Mouse (Mus musculus) heart, embryonic 15.5 days (tissue): ENCODE measurements around the gene Prtn3. TPM values are rescaled to one million over a fixed set of nuclear protein-coding genes. Genes with fewer than 3 reads are reported as not detected.

Experiments
- ATAC-seq: fragments of 200-750 bp; cut with Nextera tagmentation; replicated peaks from 2 replicates; pipeline ENCODE4 v1.8.0; 2017; ENCODE audit warnings: low read depth, moderate TSS enrichment; ENCODE audit not compliant: insufficient number of reproducible peaks, insufficient read depth, low FRiP score
- H3K27ac ChIP-seq: fragments of 300-500 bp; sonication (generic); 2 replicates; pipeline ENCODE4 v1.5.1; 2015; ENCODE audit warnings: mild to moderate bottlenecking, inconsistent platforms
- H3K27me3 ChIP-seq: fragments of 300-500 bp; sonication (generic); 2 replicates; pipeline ENCODE4 v1.6.1; 2015; ENCODE audit warnings: inconsistent platforms
- H3K36me3 ChIP-seq: fragments of 300-500 bp; sonication (generic); 2 replicates; pipeline ENCODE4 v1.6.1; 2015; ENCODE audit warnings: mild to moderate bottlenecking, inconsistent platforms
- H3K4me1 ChIP-seq: fragments of 300-500 bp; sonication (generic); replicated peaks from 2 replicates; pipeline ENCODE4 v1.6.1; 2015; ENCODE audit warnings: inconsistent platforms
- H3K4me2 ChIP-seq: fragments of 300-500 bp; sonication (generic); 2 replicates; pipeline ENCODE4 v1.6.1; 2015; ENCODE audit warnings: inconsistent platforms, mild to moderate bottlenecking, moderate library complexity
- H3K4me3 ChIP-seq: fragments of 300-500 bp; sonication (generic); 2 replicates; pipeline ENCODE4 v1.5.1; 2015; ENCODE audit warnings: mild to moderate bottlenecking, inconsistent platforms
- H3K9ac ChIP-seq: fragments of 300-500 bp; sonication (generic); 2 replicates; pipeline ENCODE4 v1.6.1; 2015; ENCODE audit warnings: mild to moderate bottlenecking, inconsistent platforms
- H3K9me3 ChIP-seq: fragments of 300-500 bp; sonication (generic); replicated peaks from 2 replicates; pipeline ENCODE4 v1.6.1; 2016; ENCODE audit warnings: inconsistent platforms
- WGBS: fragments of 180-500 bp; shearing (Covaris S2); methylation state at CpG from one replicate; pipeline ENCODE4 v1.1.7; 2015; ENCODE audit warnings: mixed read lengths; 5-methylcytosine and 5-hydroxymethylcytosine counted together
- polyA plus RNA-seq: library from polyadenylated mRNA; unstranded; fragments of >200 nt; fragmentation: Nextera tagmentation; extraction: Ambion mirVana; gene quantifications from 2 replicates; pipeline ENCODE4 v1.2.1, GENCODE M21; 2015

Gene Prtn3
- polyA plus RNA-seq, 1 experiment from 2014 or later = 1.1 TPM

GRCm38 (mm10) chr10:79924998-79925784, 50.9 kb downstream of the Prtn3 start:
- Histone ChIP-seq H3K4me3 (peak overlapping the region; percentile 83), H3K4me2 (peak overlapping the region; percentile 80), H3K27ac (peak overlapping the region; percentile 95; the same call in 1 of the 2 replicates), H3K4me1 (peaks cover 52% of the 10 kb centered on the region), H3K27me3 (peaks cover 35% of the 10 kb centered on the region), H3K36me3 (no peaks in the 10 kb centered on the region), H3K9ac (peak overlapping the region; percentile 92; the same call in 1 of the 2 replicates), H3K9me3 (no peaks in the 10 kb centered on the region)
- no peak for ATAC-seq
- 11% methylated on average over 29 of the region's 29 CpGs for WGBS

DNA sequence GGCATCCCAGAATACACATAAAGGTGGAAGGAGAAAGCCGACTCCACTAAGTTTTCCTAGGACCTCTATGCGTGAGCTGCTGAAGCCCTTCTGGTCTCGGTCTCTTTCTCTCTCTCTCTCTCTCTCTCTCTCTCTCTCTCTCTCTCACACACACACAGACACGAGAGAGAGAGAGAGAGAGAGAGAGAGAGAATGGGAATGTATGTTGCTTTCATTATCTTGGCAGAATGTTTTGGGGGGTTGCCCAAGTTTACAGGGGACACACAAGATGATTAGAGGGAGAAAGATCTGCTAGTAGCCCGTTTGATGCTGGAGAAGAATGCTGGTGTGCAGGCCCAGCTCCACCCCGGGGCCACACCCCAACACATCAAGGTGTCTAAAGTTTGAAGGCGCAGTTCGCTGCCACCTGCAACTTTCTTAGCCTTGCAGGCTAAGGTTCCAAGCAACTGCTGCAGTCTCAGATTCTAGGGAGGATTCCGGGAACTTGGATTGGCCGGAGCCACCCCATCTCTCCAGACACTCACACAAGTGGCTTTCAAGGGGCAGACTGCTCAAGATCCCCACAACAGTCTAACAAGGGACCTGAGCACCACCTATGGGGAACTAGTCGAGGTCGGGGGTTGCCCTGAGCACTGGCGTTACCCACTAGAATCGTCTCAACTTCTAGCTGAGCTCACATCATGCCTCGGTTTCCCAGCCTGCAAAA, 51.7 kb downstream of the Prtn3 start:
- H3K27ac ChIP-seq = peak overlapping the region; percentile 95
- H3K36me3 ChIP-seq = peaks cover 3% of the 10 kb centered on the region; the same call in 1 of the 2 replicates
- H3K4me1 ChIP-seq = peaks cover 47% of the 10 kb centered on the region
- peak overlapping the region; percentile 80 for H3K4me2 ChIP-seq
- H3K9me3 ChIP-seq = no peaks in the 10 kb centered on the region
- no peak for ATAC-seq
- H3K27me3 ChIP-seq = peaks cover 28% of the 10 kb centered on the region
- 4% methylated on average over 14 of the region's 15 CpGs for WGBS
- peak overlapping the region; percentile 83 for H3K4me3 ChIP-seq
- peak overlapping the region; percentile 92 for H3K9ac ChIP-seq

- ATAC-seq = peak; percentile 61
- Histone ChIP-seq H3K4me2 (peak within 1 kb of the TSS; percentile 80), H3K4me3 (peak within 1 kb of the TSS; percentile 83), H3K27me3 (peaks cover 20% of the 10 kb centered on the region), H3K27ac (peak within 1 kb of the TSS; percentile 95), H3K36me3 (peaks cover 10% of the 10 kb centered on the region), H3K4me1 (peaks cover 43% of the 10 kb centered on the region), H3K9ac (peak within 1 kb of the TSS; percentile 92), H3K9me3 (no peaks in the 10 kb centered on the region)
- under 1% methylated on average over 63 of the region's 63 CpGs for WGBS
Observed at GRCm38 (mm10) chr10:79926491-79927323, 52.4 kb downstream of the Prtn3 start, which contains the start of gene Arid3a. Arid3a (plus strand) TSS chr10:79927043.

DNA sequence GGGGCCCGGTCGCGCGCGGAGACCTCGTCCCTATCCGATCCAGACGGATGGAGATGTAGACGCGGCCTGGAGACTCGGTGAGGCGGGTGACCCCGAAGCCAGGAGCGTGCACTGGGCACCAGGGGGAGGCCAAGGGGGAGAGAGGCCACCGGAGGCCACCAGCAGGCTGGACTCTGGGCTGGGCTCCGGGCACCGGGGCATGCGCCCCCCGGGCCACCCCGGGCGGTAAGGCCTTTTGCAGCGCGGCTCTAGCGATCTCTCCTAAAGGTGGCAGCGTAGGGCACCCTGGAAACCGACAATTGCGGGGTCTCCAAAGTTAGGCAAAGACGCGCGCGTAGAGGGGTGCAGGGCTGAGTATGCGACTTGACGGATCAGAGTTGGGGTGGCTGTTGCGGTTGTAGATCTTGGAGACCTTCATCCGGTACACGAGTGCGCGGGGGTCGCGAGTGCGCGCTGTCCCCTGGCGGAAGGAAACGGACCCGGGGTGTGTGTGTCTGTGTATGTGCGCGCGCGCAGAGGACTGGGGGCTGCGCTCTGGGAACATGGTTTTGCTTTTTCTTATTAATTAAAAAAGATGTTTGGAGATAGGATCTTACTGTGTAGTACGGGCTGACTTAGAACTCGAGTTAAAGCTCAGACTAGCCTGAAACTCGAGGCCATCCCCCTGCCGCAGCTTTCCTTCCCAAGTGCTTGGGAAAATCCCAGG, 53.2 kb downstream of the Prtn3 start:
- WGBS = under 1% methylated on average over 54 of the region's 54 CpGs
- Histone ChIP-seq H3K27ac (peak overlapping the region; percentile 95), H3K36me3 (peaks cover 12% of the 10 kb centered on the region), H3K4me1 (peaks cover 47% of the 10 kb centered on the region), H3K27me3 (peaks cover 12% of the 10 kb centered on the region), H3K4me3 (peak overlapping the region; percentile 83), H3K4me2 (peak overlapping the region; percentile 80), H3K9ac (peak overlapping the region; percentile 92), H3K9me3 (no peaks in the 10 kb centered on the region)
- peak; percentile 39; the same call in 1 of the 2 replicates for ATAC-seq

GRCm38 (mm10) chr10:79928030-79928694, 53.9 kb downstream of the Prtn3 start:
- ATAC-seq = no peak

DNA sequence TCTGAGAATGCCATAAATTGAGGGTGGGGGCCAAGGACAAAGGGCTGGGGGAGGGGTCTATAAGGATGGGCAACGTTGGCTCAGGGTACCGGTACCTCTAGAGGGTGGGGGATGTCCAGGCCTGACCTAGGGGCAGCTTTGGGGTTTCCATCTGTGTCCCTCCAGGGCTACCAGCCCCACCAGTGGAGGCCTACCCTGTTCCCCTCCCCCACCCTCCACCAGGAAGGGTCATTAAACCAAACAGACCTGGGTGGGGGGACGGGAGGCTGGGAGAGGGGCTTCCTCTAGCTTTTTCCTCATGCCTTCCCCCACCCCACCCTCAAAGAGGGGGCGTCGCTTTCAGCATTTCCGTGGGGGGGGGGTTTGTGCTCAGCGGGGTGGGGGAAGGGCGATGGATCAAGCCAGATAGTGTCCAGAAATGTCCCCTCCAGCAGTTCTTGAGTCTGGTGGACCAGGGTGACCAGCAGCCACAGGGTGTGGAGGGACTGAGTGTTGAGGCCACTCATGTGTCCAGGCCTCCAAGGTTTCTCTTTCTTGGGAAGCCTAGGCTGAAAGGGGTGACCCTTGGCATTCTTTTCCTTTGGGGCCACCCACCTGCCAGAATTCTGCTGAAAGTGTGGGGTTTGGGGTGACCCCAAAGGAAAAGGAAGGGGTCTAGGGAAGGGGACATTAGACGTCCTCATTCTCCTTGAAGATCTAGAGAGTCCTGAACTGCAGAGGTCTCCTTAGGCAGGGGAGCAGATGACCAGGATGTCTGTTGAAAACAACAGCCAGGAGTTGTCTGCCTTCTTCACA, 54.8 kb downstream of the Prtn3 start:
- H3K36me3 ChIP-seq = peaks cover 12% of the 10 kb centered on the region
- H3K9me3 ChIP-seq = no peaks in the 10 kb centered on the region
- WGBS = 26% methylated on average over 9 of the region's 9 CpGs
- peak overlapping the region; percentile 40 for H3K27ac ChIP-seq
- H3K27me3 ChIP-seq = no peaks in the 10 kb centered on the region
- 0 out of 2 replicates have a peak overlapping the region, but pooled peaks have one; percentile 10 for H3K9ac ChIP-seq
- peak overlapping the region; percentile 80 for H3K4me2 ChIP-seq
- no peak for ATAC-seq
- H3K4me1 ChIP-seq = peaks cover 63% of the 10 kb centered on the region
- H3K4me3 ChIP-seq = peak overlapping the region; percentile 83

More at GRCm38 (mm10) chr10:79928030-79928694, 53.9 kb downstream of the Prtn3 start:
- peaks cover 5% of the 10 kb centered on the region for H3K27me3 ChIP-seq
- peak overlapping the region; percentile 92 for H3K9ac ChIP-seq
- H3K27ac ChIP-seq = peak overlapping the region; percentile 95
- peaks cover 54% of the 10 kb centered on the region for H3K4me1 ChIP-seq
- no peaks in the 10 kb centered on the region for H3K9me3 ChIP-seq
- H3K36me3 ChIP-seq = peaks cover 12% of the 10 kb centered on the region
- H3K4me3 ChIP-seq = peak overlapping the region; percentile 83
- peak overlapping the region; percentile 80 for H3K4me2 ChIP-seq
- under 1% methylated on average over 29 of the region's 29 CpGs for WGBS

DNA sequence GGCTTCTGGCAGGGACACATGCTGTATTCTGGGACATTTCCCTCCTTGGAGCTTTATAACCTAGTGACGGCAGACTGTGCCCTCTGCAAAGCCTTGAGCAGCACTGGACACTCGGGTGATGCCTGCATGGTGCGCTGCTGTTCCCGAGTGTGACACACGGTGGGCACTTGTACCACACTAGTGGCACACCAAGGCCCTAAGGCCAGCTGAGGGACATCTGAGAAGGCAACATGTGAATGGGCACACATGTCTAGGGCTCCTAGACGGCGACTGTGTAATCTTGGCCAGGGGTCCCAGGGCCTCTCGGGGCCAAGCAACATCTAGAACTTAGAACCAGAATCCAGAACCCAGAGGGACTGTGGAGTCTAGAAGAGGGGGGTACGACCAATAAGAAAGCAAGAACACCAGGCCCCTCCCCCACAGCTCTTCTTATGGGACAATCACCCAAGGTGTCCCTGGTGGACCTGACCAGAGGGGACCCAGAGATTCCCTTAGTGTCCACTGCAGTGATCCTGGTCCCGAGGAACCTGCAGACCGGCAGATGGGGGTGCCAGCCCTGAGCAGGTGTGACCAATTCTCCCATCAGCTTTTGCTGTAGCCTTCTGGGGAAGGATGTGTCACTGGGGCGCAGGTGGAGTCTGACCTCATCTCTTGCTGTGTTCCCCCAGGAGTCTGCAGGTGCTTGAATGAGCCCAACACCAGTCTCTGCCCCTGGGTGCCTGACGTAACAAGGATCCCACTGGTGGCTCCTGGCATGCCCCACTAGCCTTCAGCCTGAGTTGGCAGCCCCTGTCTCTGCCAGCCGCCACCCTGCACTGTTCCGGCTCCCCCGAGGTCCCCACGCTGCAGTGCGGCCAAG, 55.9 kb downstream of the Prtn3 start:
- Histone ChIP-seq H3K9me3 (no peaks in the 10 kb centered on the region), H3K4me3 (no peak overlapping the region), H3K27ac (peak overlapping the region; percentile 12; the same call in 1 of the 2 replicates), H3K4me2 (no peak overlapping the region), H3K36me3 (peaks cover 12% of the 10 kb centered on the region), H3K9ac (no peak overlapping the region), H3K4me1 (peaks cover 70% of the 10 kb centered on the region), H3K27me3 (no peaks in the 10 kb centered on the region)
- no peak for ATAC-seq
- WGBS = 80% methylated on average over 18 of the region's 18 CpGs

DNA sequence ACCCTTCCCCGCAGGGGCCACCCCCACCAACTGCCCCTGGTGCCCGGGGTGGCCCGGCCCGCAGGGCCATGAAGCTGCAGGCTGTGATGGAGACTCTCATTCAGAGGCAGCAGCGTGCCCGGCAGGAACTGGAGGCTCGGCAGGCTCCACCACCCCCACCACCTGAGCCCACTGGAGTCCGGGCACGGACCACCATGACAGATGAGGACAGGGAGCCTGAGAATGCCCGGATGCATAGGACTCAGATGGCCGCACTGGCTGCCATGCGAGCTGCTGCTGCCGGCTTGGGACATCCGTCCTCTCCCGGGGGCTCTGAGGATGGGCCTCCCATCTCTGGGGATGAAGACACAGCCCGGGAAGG, 56.5 kb downstream of the Prtn3 start:
- peaks cover 12% of the 10 kb centered on the region for H3K36me3 ChIP-seq
- no peaks in the 10 kb centered on the region for H3K27me3 ChIP-seq

GRCm38 (mm10) chr10:79931797-79932196, 57.5 kb downstream of the Prtn3 start:
- ATAC-seq = no peak
- H3K36me3 ChIP-seq = peaks cover 12% of the 10 kb centered on the region
- H3K9me3 ChIP-seq = no peaks in the 10 kb centered on the region
- H3K4me3 ChIP-seq = no peak overlapping the region
- H3K27ac ChIP-seq = no peak overlapping the region
- no peaks in the 10 kb centered on the region for H3K27me3 ChIP-seq
- no peak overlapping the region for H3K4me2 ChIP-seq
- 82% methylated on average over 9 of the region's 9 CpGs for WGBS
- H3K4me1 ChIP-seq = peaks cover 75% of the 10 kb centered on the region
- no peak overlapping the region for H3K9ac ChIP-seq

More for the DNA sequence above, 56.5 kb downstream of the Prtn3 start:
- no peak overlapping the region for H3K27ac ChIP-seq
- 89% methylated on average over 16 of the region's 16 CpGs for WGBS
- no peak overlapping the region for H3K9ac ChIP-seq
- H3K4me3 ChIP-seq = no peak overlapping the region
- peaks cover 72% of the 10 kb centered on the region for H3K4me1 ChIP-seq
- ATAC-seq = no peak
- H3K4me2 ChIP-seq = no peak overlapping the region
- H3K9me3 ChIP-seq = no peaks in the 10 kb centered on the region
